Comparison of ENCODE assay signal across 8 mouse cellular contexts in the genomic region with DNA sequence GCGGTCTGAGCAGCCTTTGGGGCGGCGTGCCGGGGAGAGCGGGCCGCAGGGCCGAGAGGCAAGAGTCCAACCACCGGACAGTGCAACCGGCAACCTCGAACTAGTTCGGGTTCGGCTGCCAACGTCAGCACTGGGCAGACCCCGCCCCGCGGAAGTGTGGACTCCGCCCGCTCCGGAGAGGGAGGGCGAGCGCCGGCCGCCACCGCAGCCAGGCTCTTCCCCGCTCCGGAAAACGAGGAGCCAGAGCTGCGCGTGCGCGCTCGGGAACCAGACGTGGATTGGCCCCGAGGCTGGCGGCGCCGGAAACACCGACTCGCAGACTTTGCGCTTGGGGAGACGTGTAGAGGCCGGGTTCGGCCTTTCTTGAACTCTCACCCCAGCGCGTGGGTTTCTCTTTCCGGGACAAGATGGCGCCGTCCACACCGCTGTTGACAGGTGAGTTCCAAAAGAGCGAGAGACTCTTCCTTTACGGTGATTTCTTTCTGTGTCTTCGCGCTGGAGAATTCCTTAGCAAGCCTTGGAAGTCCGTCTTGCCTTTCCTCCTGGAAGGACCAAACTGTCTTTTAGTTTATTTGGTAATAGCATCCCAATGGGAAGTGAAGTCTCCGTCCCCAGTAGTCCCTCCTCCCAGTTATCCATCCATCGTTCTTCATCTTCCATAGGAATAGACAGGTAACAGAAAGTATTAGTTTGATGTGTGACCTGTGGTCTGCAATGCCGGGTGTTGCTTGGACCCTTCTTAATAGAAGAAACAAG. TPM values are rescaled to one million over a fixed set of nuclear protein-coding genes. Genes with fewer than 3 reads are reported as not detected.
DNase-seq lines count a peak whose midpoint lies in the region; ATAC-seq lines count a peak whose summit lies in the region.

Eif2a (plus strand) TSS at position 170 of the 756 bp plus-strand sequence.
Serp1 (minus strand) TSS at position 241 of the 756 bp plus-strand sequence.

- peaks cover 28% of the 10 kb centered on the region for H3K36me3 ChIP-seq in heart, embryonic 13.5 days
- peaks cover 31% of the 10 kb centered on the region for H3K36me3 ChIP-seq in liver, embryonic 12.5 days
- peaks cover 6% of the 10 kb centered on the region; the same call in 1 of the 2 replicates for H3K36me3 ChIP-seq in stomach, embryonic 15.5 days

- peak within 1 kb of the TSS; percentile 79 for H3K27ac ChIP-seq in brown adipose tissue, adult 24 weeks (replicated peaks; ENCODE audit: low read depth, low read length)
- H3K27ac ChIP-seq in heart, embryonic 13.5 days (replicated peaks) = peak within 1 kb of the TSS; percentile 93
- H3K27ac ChIP-seq in liver, embryonic 12.5 days = peak within 1 kb of the TSS; percentile 86
- H3K27ac ChIP-seq in stomach, embryonic 15.5 days = peak within 1 kb of the TSS; percentile 95

- H3K9me3 ChIP-seq in heart, embryonic 13.5 days = no peaks in the 10 kb centered on the region
- no peaks in the 10 kb centered on the region for H3K9me3 ChIP-seq in liver, embryonic 12.5 days (replicated peaks)
- H3K9me3 ChIP-seq in stomach, embryonic 15.5 days = no peaks in the 10 kb centered on the region

- H3K4me3 ChIP-seq in brown adipose tissue, adult 24 weeks (ENCODE audit: insufficient read depth, low read depth, low read length) = peak within 1 kb of the TSS; percentile 80
- H3K4me3 ChIP-seq in heart, embryonic 13.5 days = peak within 1 kb of the TSS; percentile 97
- peak within 1 kb of the TSS; percentile 79 for H3K4me3 ChIP-seq in liver, embryonic 12.5 days
- peak within 1 kb of the TSS; percentile 98 for H3K4me3 ChIP-seq in stomach, embryonic 15.5 days (replicated peaks)

- peak; percentile 96 for ATAC-seq in heart, embryonic 13.5 days (ENCODE audit: extremely low read depth, insufficient number of reproducible peaks, low FRiP score, low TSS enrichment)
- peak; percentile 99 for ATAC-seq in liver, embryonic 12.5 days
- peak; percentile 99 for ATAC-seq in stomach, embryonic 15.5 days (ENCODE audit: insufficient read depth, low FRiP score, low read depth)

- under 1% methylated on average over 57 of the region's 57 CpGs for WGBS in heart, embryonic 13.5 days
- WGBS in liver, embryonic 12.5 days (ENCODE audit: insufficient replicate concordance) = 0% methylated on average over 53 of the region's 57 CpGs
- under 1% methylated on average over 57 of the region's 57 CpGs for WGBS in stomach, embryonic 15.5 days

- no peaks in the 10 kb centered on the region for H3K4me1 ChIP-seq in brown adipose tissue, adult 24 weeks (ENCODE audit: control insufficient read depth, insufficient read depth, insufficient read length, low read length)
- H3K4me1 ChIP-seq in heart, embryonic 13.5 days = peaks cover 24% of the 10 kb centered on the region
- H3K4me1 ChIP-seq in liver, embryonic 12.5 days = peaks cover 27% of the 10 kb centered on the region
- H3K4me1 ChIP-seq in stomach, embryonic 15.5 days = 0 out of 2 replicates have a peak, but pooled peaks cover 3% of the 10 kb centered on the region

- H3K4me2 ChIP-seq in heart, embryonic 13.5 days = peak within 1 kb of the TSS; percentile 86
- H3K4me2 ChIP-seq in liver, embryonic 12.5 days = peak within 1 kb of the TSS; percentile 88
- H3K4me2 ChIP-seq in stomach, embryonic 15.5 days = peak within 1 kb of the TSS; percentile 69

- peak; percentile 99 for DNase-seq in CD4-positive, CD25-positive, alpha-beta regulatory T cell, adult 2 months (ENCODE audit: low read depth, low spot score)
- peak; percentile 64 for DNase-seq in fat pad, adult 2 months (ENCODE audit: extremely low read depth, low read depth, low spot score)
- peak; percentile 99 for DNase-seq in kidney, postnatal 10 days
- peak; percentile 97 to 99 for DNase-seq in natural killer cell, adult 2 months (ENCODE audit: low spot score in 2 of 2)

- peak within 1 kb of the TSS; percentile 99 for H3K9ac ChIP-seq in heart, embryonic 13.5 days
- peak within 1 kb of the TSS; percentile 90 for H3K9ac ChIP-seq in liver, embryonic 12.5 days
- peak within 1 kb of the TSS; percentile 98 for H3K9ac ChIP-seq in stomach, embryonic 15.5 days

- no peaks in the 10 kb centered on the region for H3K27me3 ChIP-seq in heart, embryonic 13.5 days (replicated peaks)
- H3K27me3 ChIP-seq in liver, embryonic 12.5 days (replicated peaks) = no peaks in the 10 kb centered on the region
- H3K27me3 ChIP-seq in stomach, embryonic 15.5 days (replicated peaks) = no peaks in the 10 kb centered on the region

RNA-seq across cellular contexts. Expression of gene Eif2a, which starts in this region (rescaled TPM):
- polyA plus RNA-seq in brown adipose tissue, adult 24 weeks (2012; ENCODE audit: insufficient read depth, insufficient read length, missing spikeins) = 45.7 and 62.6 TPM in 2 replicates
- polyA plus RNA-seq in heart, embryonic 13.5 days (2015; fragmentation: Nextera tagmentation; extraction: Ambion mirVana) = 37.4 and 37.5 TPM in 2 replicates
- polyA plus RNA-seq in liver, embryonic 12.5 days (2016; fragmentation: Nextera tagmentation; extraction: Ambion mirVana) = 40.0 and 41.1 TPM in 2 replicates
- polyA plus RNA-seq in stomach, embryonic 15.5 days (2015; fragmentation: Nextera tagmentation; extraction: Ambion mirVana) = 48.1 and 55.6 TPM in 2 replicates

RNA-seq across cellular contexts. Expression of gene Serp1, which starts in this region (rescaled TPM):
- 69.9 and 75.3 TPM in 2 replicates for polyA plus RNA-seq in brown adipose tissue, adult 24 weeks (2012; ENCODE audit: insufficient read depth, insufficient read length, missing spikeins)
- polyA plus RNA-seq in heart, embryonic 13.5 days (2015; fragmentation: Nextera tagmentation; extraction: Ambion mirVana) = 90.8 and 97.2 TPM in 2 replicates
- polyA plus RNA-seq in liver, embryonic 12.5 days (2016; fragmentation: Nextera tagmentation; extraction: Ambion mirVana) = 121 and 123 TPM in 2 replicates
- polyA plus RNA-seq in stomach, embryonic 15.5 days (2015; fragmentation: Nextera tagmentation; extraction: Ambion mirVana) = 218 and 255 TPM in 2 replicates

Comparison
In these comparisons a context has a peak if more than half of its experiments do, and no peak if none do; other contexts are left out.
1. Peak in every context shown above with its lines: DNase-seq, ATAC-seq, H3K4me3 ChIP-seq and H3K27ac ChIP-seq.